Mouse (Mus musculus): ENCODE results near the gene Saa4. TPM values are rescaled to one million over a fixed set of nuclear protein-coding genes. Genes with fewer than 3 reads are reported as not detected.
"Not testable (repeated sequence)": the region's sequence is repeated elsewhere in the genome, so short reads cannot be mapped to it uniquely, and the experiment has no call there.

Saa4 gene
- 0.22 and 0.32 TPM in 2 replicates for polyA plus RNA-seq (2015; fragmentation: Nextera tagmentation; extraction: Ambion mirVana)

DNA sequence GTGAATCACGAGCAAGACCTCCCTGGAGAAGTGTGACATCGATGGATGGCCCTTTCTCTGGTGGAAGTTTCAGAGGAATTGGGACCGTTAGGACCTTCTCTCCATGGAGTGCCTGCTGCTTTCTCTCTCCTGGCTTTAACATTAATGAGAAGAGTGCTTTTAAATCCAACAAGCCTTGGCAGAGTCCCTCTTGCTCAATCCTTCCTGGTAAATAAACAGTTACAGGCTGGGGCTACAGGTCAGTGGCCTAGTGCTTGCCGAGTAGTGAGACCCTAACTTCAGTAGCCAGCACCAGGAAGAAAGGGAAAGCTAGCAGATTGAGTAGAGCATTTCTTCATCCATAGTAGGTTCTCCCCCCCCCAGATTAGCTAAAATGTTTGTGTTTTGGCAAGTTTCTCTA, at the start of gene Saa4:
Gene Saa4 (minus strand): TSS at position 146 of the 400 bp plus-strand sequence.
- Histone ChIP-seq H3K9ac (no peak within 1 kb of the TSS), H3K36me3 (no peaks in the 10 kb centered on the region), H3K27me3 (replicated peaks) (no peaks in the 10 kb centered on the region), H3K27ac (no peak within 1 kb of the TSS), H3K4me1 (no peaks in the 10 kb centered on the region), H3K4me2 (no peak within 1 kb of the TSS), H3K4me3 (replicated peaks) (no peak within 1 kb of the TSS), H3K9me3 (no peaks in the 10 kb centered on the region)
- no peak for ATAC-seq (ENCODE audit: insufficient read depth, low FRiP score, low read depth)
- whole genome bisulfite sequencing = 65% methylated on average over 4 of the region's 4 CpGs

- Histone ChIP-seq H3K4me1 (no peaks in the 10 kb centered on the region), H3K27me3 (replicated peaks) (no peaks in the 10 kb centered on the region), H3K36me3 (peaks cover 31% of the 10 kb centered on the region), H3K4me3 (replicated peaks) (no peak overlapping the region), H3K9me3 (no peaks in the 10 kb centered on the region), H3K27ac (no peak overlapping the region), H3K4me2 (no peak overlapping the region), H3K9ac (no peak overlapping the region)
- 55% methylated on average over 4 of the region's 4 CpGs for WGBS
- no peak for ATAC-seq (ENCODE audit: insufficient read depth, low FRiP score, low read depth)
Measured at GRCm38 (mm10) chr7:46770706-46771105, 38.3 kb upstream of the Saa4 start.

DNA sequence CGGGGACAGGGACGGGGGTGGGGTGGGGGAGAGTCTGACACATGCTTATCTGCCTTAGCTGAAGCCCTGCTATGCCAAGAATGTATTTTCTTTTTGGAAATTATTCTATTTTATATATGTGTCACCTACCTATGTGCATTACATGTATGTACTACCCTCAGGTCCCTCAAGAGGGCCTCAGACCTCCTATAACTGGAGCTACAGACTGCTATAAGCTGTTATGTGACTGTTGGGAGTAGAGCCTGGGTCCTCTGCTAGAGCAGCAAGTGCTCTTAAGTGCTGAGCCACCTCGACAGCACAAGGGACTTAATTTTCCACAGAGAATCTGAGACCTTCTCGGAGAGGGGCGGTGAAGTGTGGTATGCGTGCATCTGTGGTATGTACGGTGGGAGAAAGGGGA, 36.0 kb upstream of the Saa4 start:
- Histone ChIP-seq H3K27me3 (replicated peaks) (no peaks in the 10 kb centered on the region), H3K4me3 (replicated peaks) (no peak overlapping the region), H3K4me1 (no peaks in the 10 kb centered on the region), H3K36me3 (peaks cover 41% of the 10 kb centered on the region), H3K27ac (no peak overlapping the region), H3K4me2 (no peak overlapping the region), H3K9me3 (no peaks in the 10 kb centered on the region), H3K9ac (no peak overlapping the region)
- ATAC-seq (ENCODE audit: insufficient read depth, low FRiP score, low read depth) = no peak
- WGBS = 94% methylated on average over 7 of the region's 7 CpGs

- Histone ChIP-seq H3K9ac (no peak overlapping the region), H3K27me3 (replicated peaks) (no peaks in the 10 kb centered on the region), H3K9me3 (no peaks in the 10 kb centered on the region), H3K36me3 (peaks cover 47% of the 10 kb centered on the region), H3K4me3 (replicated peaks) (no peak overlapping the region), H3K27ac (no peak overlapping the region), H3K4me2 (no peak overlapping the region), H3K4me1 (no peaks in the 10 kb centered on the region)
- ATAC-seq (ENCODE audit: insufficient read depth, low FRiP score, low read depth) = no peak
Measured at GRCm38 (mm10) chr7:46767371-46767770, 35.0 kb upstream of the Saa4 start.

DNA sequence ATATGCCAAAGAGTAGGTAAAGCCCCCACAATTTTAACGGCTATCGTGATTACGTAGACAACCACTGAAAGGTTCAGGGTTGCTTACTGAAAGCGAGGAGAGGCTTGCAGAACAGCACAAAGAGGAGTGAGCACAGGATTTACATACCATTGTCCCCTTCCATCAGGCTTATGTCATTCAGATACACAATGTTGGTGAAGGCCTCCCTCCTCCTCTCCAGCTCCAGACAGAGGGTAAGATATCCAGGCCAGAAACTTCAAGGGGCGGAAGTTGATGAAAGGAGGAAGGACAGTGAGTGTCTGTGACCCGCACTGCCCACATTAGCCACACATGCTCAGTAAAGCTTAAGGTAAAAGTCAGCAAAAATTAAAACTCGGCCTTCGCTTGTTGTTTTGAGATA, 32.3 kb upstream of the Saa4 start:
- Histone ChIP-seq H3K27me3 (replicated peaks) (no peaks in the 10 kb centered on the region), H3K4me1 (no peaks in the 10 kb centered on the region), H3K9me3 (no peaks in the 10 kb centered on the region), H3K9ac (no peak overlapping the region), H3K36me3 (peaks cover 46% of the 10 kb centered on the region), H3K4me2 (no peak overlapping the region), H3K4me3 (replicated peaks) (no peak overlapping the region), H3K27ac (no peak overlapping the region)
- WGBS = 89% methylated on average over 8 of the region's 8 CpGs
- no peak for ATAC-seq (ENCODE audit: insufficient read depth, low FRiP score, low read depth)

DNA sequence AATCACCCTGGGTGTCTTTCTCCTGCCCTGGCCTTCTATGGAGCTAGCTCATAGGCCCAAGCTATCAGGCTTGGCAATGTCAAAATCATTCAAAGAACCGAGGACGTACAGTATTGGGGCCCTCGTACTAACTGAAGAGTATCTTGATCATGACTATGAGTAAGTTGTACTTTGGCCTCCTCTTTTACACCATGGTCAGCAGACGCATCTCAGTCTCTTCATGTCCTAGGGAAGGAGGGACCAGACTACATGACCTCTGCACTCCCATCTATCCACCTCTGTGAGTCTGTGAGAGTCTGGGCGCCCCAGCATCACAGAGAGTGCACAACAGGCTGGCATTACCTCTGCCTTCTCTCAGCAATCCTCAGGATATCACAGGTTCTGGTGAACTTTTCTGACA, 30.2 kb upstream of the Saa4 start:
- Histone ChIP-seq H3K27ac (no peak overlapping the region), H3K4me2 (no peak overlapping the region)
- no peak for ATAC-seq (ENCODE audit: insufficient read depth, low FRiP score, low read depth)

DNA sequence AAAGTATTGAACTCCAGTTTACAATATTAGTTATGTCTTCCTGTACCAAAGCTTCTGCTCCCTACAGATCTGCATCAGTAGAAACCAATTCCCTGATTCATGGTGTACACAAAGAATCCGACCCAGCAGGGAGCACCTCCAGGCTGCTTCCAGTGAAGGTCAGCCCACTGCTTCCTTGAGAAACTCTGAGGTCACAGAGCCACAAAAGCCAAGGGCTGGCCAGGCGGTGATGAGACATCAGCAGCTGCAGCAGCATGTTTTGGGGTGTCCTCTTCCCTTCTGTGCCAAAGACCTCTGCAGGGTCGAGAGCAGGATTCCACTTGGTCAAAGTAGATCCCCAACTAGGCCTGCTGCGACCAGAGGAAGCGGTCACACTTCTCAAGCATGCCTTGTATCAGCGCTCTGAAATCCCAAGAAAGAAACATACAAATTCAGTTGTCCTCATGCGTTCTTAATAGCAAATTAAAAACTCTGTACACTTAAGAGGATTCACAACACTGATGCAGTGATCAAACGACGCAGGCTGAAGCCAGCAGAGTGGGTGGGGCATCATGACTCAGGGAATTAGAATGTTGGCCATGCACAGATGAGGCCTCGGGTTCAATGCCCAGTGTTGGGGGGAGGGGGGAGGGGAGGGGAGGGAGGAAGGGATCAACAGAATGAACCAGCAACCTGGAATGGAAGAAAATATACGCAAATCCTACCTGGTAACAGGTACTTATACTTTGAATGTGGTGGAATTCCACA, 28.8 kb upstream of the Saa4 start:
- WGBS = 73% methylated on average over 11 of the region's 11 CpGs
- ATAC-seq (ENCODE audit: insufficient read depth, low FRiP score, low read depth) = no peak
- no peak overlapping the region for H3K4me2 ChIP-seq
- H3K4me1 ChIP-seq = no peaks in the 10 kb centered on the region
- H3K27me3 ChIP-seq (replicated peaks) = no peaks in the 10 kb centered on the region
- no peaks in the 10 kb centered on the region for H3K9me3 ChIP-seq
- H3K4me3 ChIP-seq (replicated peaks) = no peak overlapping the region
- no peak overlapping the region for H3K9ac ChIP-seq
- H3K36me3 ChIP-seq = peaks cover 29% of the 10 kb centered on the region
- H3K27ac ChIP-seq = no peak overlapping the region

More for the DNA sequence above, 30.2 kb upstream of the Saa4 start:
- Histone ChIP-seq H3K36me3 (peaks cover 29% of the 10 kb centered on the region), H3K27me3 (replicated peaks) (no peaks in the 10 kb centered on the region), H3K9me3 (no peaks in the 10 kb centered on the region), H3K9ac (no peak overlapping the region), H3K4me1 (no peaks in the 10 kb centered on the region), H3K4me3 (replicated peaks) (no peak overlapping the region)
- 84% methylated on average over 5 of the region's 5 CpGs for WGBS

DNA sequence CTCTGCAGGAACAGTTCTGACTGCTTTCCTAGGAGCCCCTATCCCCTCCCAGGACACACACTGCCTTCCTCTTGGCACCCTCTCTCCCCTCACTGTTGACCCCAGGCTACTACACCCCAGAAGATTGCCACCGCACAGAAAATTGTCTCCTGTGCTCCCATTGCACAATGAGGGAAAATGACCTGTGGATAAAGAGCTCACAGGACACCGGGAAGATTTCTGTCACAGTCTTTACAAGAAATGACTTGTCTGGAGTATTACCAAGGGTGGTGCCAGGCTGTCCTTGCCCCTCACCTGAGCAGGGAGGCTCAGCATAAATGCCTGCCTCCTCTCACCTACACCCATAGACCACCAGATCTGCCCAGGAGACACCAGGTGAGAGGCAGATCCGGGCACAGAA, 19.1 kb upstream of the Saa4 start, which contains the start of gene Saa2:
Gene Saa2 (plus strand): TSS at position 301 of the 400 bp plus-strand sequence.
- Histone ChIP-seq H3K4me1 (no peaks in the 10 kb centered on the region), H3K4me3 (replicated peaks) (no peak within 1 kb of the TSS), H3K27ac (no peak within 1 kb of the TSS), H3K9ac (no peak within 1 kb of the TSS), H3K9me3 (no peaks in the 10 kb centered on the region), H3K27me3 (replicated peaks) (no peaks in the 10 kb centered on the region), H3K36me3 (no peaks in the 10 kb centered on the region), H3K4me2 (no peak within 1 kb of the TSS)
- 63% methylated on average over 3 of the region's 3 CpGs for WGBS
- ATAC-seq (ENCODE audit: insufficient read depth, low FRiP score, low read depth) = no peak

- H3K4me2 ChIP-seq = no peak overlapping the region
- H3K27ac ChIP-seq = no peak overlapping the region
- H3K27me3 ChIP-seq (replicated peaks) = no peaks in the 10 kb centered on the region
- no peak overlapping the region for H3K4me3 ChIP-seq (replicated peaks)
- H3K4me1 ChIP-seq = no peaks in the 10 kb centered on the region
- ATAC-seq (ENCODE audit: insufficient read depth, low FRiP score, low read depth) = no peak
- no peaks in the 10 kb centered on the region for H3K9me3 ChIP-seq
- no peaks in the 10 kb centered on the region for H3K36me3 ChIP-seq
- H3K9ac ChIP-seq = no peak overlapping the region
- WGBS = 69% methylated on average over 3 of the region's 3 CpGs
Measured at GRCm38 (mm10) chr7:46748459-46748858, 16.1 kb upstream of the Saa4 start.

DNA sequence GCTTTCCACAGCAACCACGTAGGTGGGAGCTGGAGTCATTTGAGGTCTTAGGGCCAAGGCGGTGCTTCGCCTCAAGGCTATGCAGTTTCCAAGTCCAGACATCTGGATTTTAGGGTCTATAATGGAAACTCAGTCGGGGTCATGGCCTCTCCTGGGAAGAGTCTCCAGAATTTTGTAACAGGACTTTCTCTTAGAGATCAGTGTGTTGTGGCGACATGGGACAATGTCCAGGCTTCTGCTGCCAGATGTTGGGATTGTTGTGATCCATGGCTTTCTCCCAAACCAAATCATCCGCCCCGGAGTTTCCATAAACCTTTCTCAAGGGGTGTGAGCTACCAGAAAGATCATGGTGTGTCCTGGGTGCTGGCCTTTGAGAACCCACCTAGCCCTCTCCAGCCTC, 14.0 kb upstream of the Saa4 start:
- ATAC-seq (ENCODE audit: insufficient read depth, low FRiP score, low read depth) = no peak
- no peak overlapping the region for H3K27ac ChIP-seq
- H3K9ac ChIP-seq = no peak overlapping the region
- H3K36me3 ChIP-seq = no peaks in the 10 kb centered on the region
- H3K27me3 ChIP-seq (replicated peaks) = no peaks in the 10 kb centered on the region
- no peaks in the 10 kb centered on the region for H3K4me1 ChIP-seq
- H3K4me2 ChIP-seq = no peak overlapping the region
- no peaks in the 10 kb centered on the region for H3K9me3 ChIP-seq
- whole genome bisulfite sequencing = 69% methylated on average over 7 of the region's 7 CpGs
- no peak overlapping the region for H3K4me3 ChIP-seq (replicated peaks)

- Histone ChIP-seq H3K4me3 (replicated peaks) (no peak overlapping the region), H3K27me3 (replicated peaks) (no peaks in the 10 kb centered on the region), H3K36me3 (no peaks in the 10 kb centered on the region), H3K4me1 (no peaks in the 10 kb centered on the region), H3K9ac (no peak overlapping the region), H3K4me2 (no peak overlapping the region), H3K27ac (no peak overlapping the region), H3K9me3 (no peaks in the 10 kb centered on the region)
- no peak for ATAC-seq (ENCODE audit: insufficient read depth, low FRiP score, low read depth)
- 76% methylated on average over 3 of the region's 3 CpGs for WGBS
Measured at GRCm38 (mm10) chr7:46745816-46746215, 13.4 kb upstream of the Saa4 start.

DNA sequence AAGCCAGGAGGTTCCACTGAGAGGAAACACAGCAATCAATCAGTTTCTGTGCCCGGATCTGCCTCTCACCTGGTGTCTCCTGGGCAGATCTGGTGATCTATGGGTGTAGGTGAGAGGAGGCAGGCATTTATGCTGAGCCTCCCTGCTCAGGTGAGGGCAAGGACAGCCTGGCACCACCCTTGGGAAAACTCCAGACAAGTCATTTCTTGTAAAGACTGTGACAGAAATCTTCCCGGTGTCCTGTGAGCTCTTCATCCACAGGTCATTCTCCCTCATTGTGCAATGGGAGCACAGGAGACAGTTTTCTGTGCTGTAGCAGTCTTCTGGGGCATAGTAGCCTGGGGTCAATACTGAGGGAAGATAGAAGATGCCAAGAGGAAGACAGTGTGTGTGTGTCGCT, 10.5 kb upstream of the Saa4 start, which contains the start of gene Saa1:
Gene Saa1 (minus strand): TSS at position 101 of the 400 bp plus-strand sequence.
- ATAC-seq (ENCODE audit: insufficient read depth, low FRiP score, low read depth); H3K4me2 ChIP-seq; H3K27ac ChIP-seq; H3K27me3 ChIP-seq (replicated peaks); H3K4me1 ChIP-seq; H3K4me3 ChIP-seq (replicated peaks); H3K9me3 ChIP-seq; H3K9ac ChIP-seq; H3K36me3 ChIP-seq: not testable (repeated sequence)
- WGBS = 64% methylated on average over 3 of the region's 3 CpGs

GRCm38 (mm10) chr7:46740041-46740440, 7.6 kb upstream of the Saa4 start:
- H3K27me3 ChIP-seq (replicated peaks); H3K27ac ChIP-seq; H3K4me3 ChIP-seq (replicated peaks); H3K36me3 ChIP-seq; H3K4me2 ChIP-seq; H3K9me3 ChIP-seq; H3K4me1 ChIP-seq; ATAC-seq (ENCODE audit: insufficient read depth, low FRiP score, low read depth); H3K9ac ChIP-seq: not testable (repeated sequence)
- 77% methylated on average over 5 of the region's 5 CpGs for WGBS
